ENCODE assay signal across 20 mouse cellular contexts in genomic region chr9:59458416-59458815, GRCm38 (mm10).
"Had no signal": no experiment of that assay in that cellular context is flagged by ENCODE, and none has a peak within 500 bp of the region (broad histone marks: within the 10 kb centered on the region; RNA-seq: fewer than 3 reads in every experiment).

No protein-coding gene starts in this region.

- H3K9ac ChIP-seq: lung, embryonic 15.5 days; neural tube, embryonic 13.5 days; neural tube, embryonic 15.5 days had no signal

- H3K27ac ChIP-seq: lung, embryonic 15.5 days; macrophage; midbrain, embryonic 10.5 days; neural tube, embryonic 13.5 days; neural tube, embryonic 15.5 days had no signal

- H3K4me2 ChIP-seq: lung, embryonic 15.5 days; neural tube, embryonic 13.5 days; neural tube, embryonic 15.5 days had no signal

- H3K9me3 ChIP-seq: lung, embryonic 15.5 days; megakaryocyte, embryonic 14.5 days; midbrain, embryonic 10.5 days; neural tube, embryonic 13.5 days; neural tube, embryonic 15.5 days had no signal

- H3K4me1 ChIP-seq: lung, embryonic 15.5 days; midbrain, embryonic 10.5 days had no signal

- H3K36me3 ChIP-seq: lung, embryonic 15.5 days; neural tube, embryonic 13.5 days had no signal

- H3K27me3 ChIP-seq: lung, embryonic 15.5 days; megakaryocyte, embryonic 14.5 days; neural tube, embryonic 13.5 days; neural tube, embryonic 15.5 days had no signal

- H3K4me3 ChIP-seq: lung, embryonic 15.5 days; megakaryocyte, embryonic 14.5 days; midbrain, embryonic 10.5 days; myocyte; neural tube, embryonic 13.5 days; neural tube, embryonic 15.5 days had no signal

- DNase-seq: lung, adult 2 months; lung, postnatal 14 days; lung, postnatal 36 days; retina, postnatal 1 day; right cerebral cortex, adult 18-20 months; right cerebral cortex, postnatal 25 days; right cerebral cortex, postnatal 4 days; spleen, adult 18-20 months; thymus, adult 18-20 months; thymus, postnatal 14 days; thymus, postnatal 36 days had no signal

- ATAC-seq: lung, postnatal 0 days; midbrain, embryonic 16.5 days had no signal
